Mouse (Mus musculus) CH12.LX (cell line): ENCODE measurements around the gene Mrpl2. TPM values are rescaled to one million over a fixed set of nuclear protein-coding genes. Genes with fewer than 3 reads are reported as not detected.

ENCODE experiments used
- DNase-seq: peaks from one replicate; pipeline ENCODE4 v3.0.0-alpha.2; 2013; ENCODE audit errors: extremely low read depth
- H3K27ac ChIP-seq: 2 replicates; pipeline ENCODE4 v1.5.1; 2012; ENCODE audit warnings: low read depth, mild to moderate bottlenecking, control low read depth, moderate library complexity; ENCODE audit not compliant: insufficient read depth
- H3K27me3 ChIP-seq: replicated peaks from 2 replicates; pipeline ENCODE3; 2012; ENCODE audit warnings: inconsistent platforms
- H3K36me3 ChIP-seq, 2 experiments: replicated peaks in 1 of 2; 2 replicates each; pipeline versions ENCODE3 to v1.6.1; 2012; ENCODE audit warnings: inconsistent platforms in 1 of 2, low read length in 1 of 2, mild to moderate bottlenecking in 1 of 2, mixed read lengths in 1 of 2, moderate library complexity in 1 of 2; ENCODE audit not compliant: control insufficient read depth in 1 of 2, insufficient read depth in 1 of 2
- H3K4me1 ChIP-seq, 2 experiments: 2 replicates each; pipeline ENCODE4 v1.6.1; 2012; ENCODE audit warnings: inconsistent platforms in 1 of 2, moderate library complexity in 1 of 2; ENCODE audit not compliant: insufficient read depth in 2 of 2, control insufficient read depth in 1 of 2
- H3K4me2 ChIP-seq: 2 replicates; pipeline ENCODE4 v1.6.1; 2012; ENCODE audit warnings: low read depth, mild to moderate bottlenecking, control low read depth; ENCODE audit not compliant: poor library complexity, insufficient read depth, severe bottlenecking
- H3K4me3 ChIP-seq, 3 experiments: fragments of 150-350 bp in 1 of 3; sonication (generic) in 1 of 3; replicated peaks in 1 of 3; 2 replicates each; pipeline versions ENCODE3 to v1.5.1; 2011 to 2012; ENCODE audit warnings: low read depth in 2 of 3, low read length in 2 of 3, mild to moderate bottlenecking in 2 of 3, moderate library complexity in 2 of 3, control low read depth in 1 of 3, improper control_type of control experiment in 1 of 3, inconsistent platforms in 1 of 3, mixed read lengths in 1 of 3; ENCODE audit not compliant: poor library complexity in 1 of 3
- H3K79me2 ChIP-seq: replicated peaks from 2 replicates; pipeline ENCODE4 v1.6.1; 2012; ENCODE audit warnings: mild to moderate bottlenecking, moderate library complexity; ENCODE audit not compliant: control insufficient read depth, poor library complexity, insufficient read depth, severe bottlenecking; ENCODE audit errors: extremely low read depth
- H3K9ac ChIP-seq: 2 replicates; pipeline ENCODE4 v1.6.1; 2012; ENCODE audit warnings: low read depth, mild to moderate bottlenecking, control low read depth, moderate library complexity; ENCODE audit not compliant: insufficient read depth
- H3K9me3 ChIP-seq: replicated peaks from 2 replicates; pipeline ENCODE3; 2012; ENCODE audit warnings: low read length, inconsistent platforms, mixed read lengths
- CHD2 ChIP-seq: IDR thresholded peaks from 2 replicates; pipeline ENCODE4 v1.6.1; 2011; ENCODE audit warnings: low read length, improper control_type of control experiment
- CTCF ChIP-seq, 2 experiments: IDR thresholded peaks in 1 of 2; conservative IDR thresholded peaks in 1 of 2; 2 replicates each; pipeline ENCODE4 v1.5.1; 2011 to 2012; ENCODE audit warnings: low read depth in 2 of 2, low read length in 2 of 2, improper control_type of control experiment in 1 of 2, inconsistent platforms in 1 of 2, mild to moderate bottlenecking in 1 of 2, moderate library complexity in 1 of 2
- ELF1 ChIP-seq: IDR thresholded peaks from 2 replicates; pipeline ENCODE4 v1.6.1; 2014; ENCODE audit warnings: low read depth, mild to moderate bottlenecking, inconsistent platforms, low read length, improper control_type of control experiment
- ETS1 ChIP-seq: conservative IDR thresholded peaks from 2 replicates; pipeline ENCODE4 v1.6.1; 2012; ENCODE audit warnings: low read depth, mild to moderate bottlenecking, inconsistent platforms, low read length, improper control_type of control experiment, moderate library complexity
- GABPA ChIP-seq: IDR thresholded peaks from 2 replicates; pipeline ENCODE4 v1.6.1; 2012; ENCODE audit warnings: low read depth, low read length, improper control_type of control experiment, inconsistent platforms; ENCODE audit not compliant: insufficient replicate concordance
- IRF4 ChIP-seq: IDR thresholded peaks from 2 replicates; pipeline ENCODE4 v1.6.1; 2014; ENCODE audit warnings: low read depth, mild to moderate bottlenecking, inconsistent platforms, low read length, improper control_type of control experiment
- KAT2A ChIP-seq: IDR thresholded peaks from 2 replicates; pipeline ENCODE4 v1.6.1; 2012; ENCODE audit warnings: low read length, improper control_type of control experiment, inconsistent platforms; ENCODE audit not compliant: insufficient replicate concordance
- MAX ChIP-seq: IDR thresholded peaks from 2 replicates; pipeline ENCODE4 v1.6.1; 2011; ENCODE audit warnings: low read length, improper control_type of control experiment
- MAZ ChIP-seq: IDR thresholded peaks from 2 replicates; pipeline ENCODE4 v1.6.1; 2012; ENCODE audit warnings: low read depth, mild to moderate bottlenecking, inconsistent platforms, low read length, improper control_type of control experiment, moderate library complexity
- MEF2A ChIP-seq: IDR thresholded peaks from 2 replicates; pipeline ENCODE4 v1.6.1; 2014; ENCODE audit warnings: low read depth, mild to moderate bottlenecking, inconsistent platforms, low read length, improper control_type of control experiment, borderline replicate concordance
- MXI1 ChIP-seq: IDR thresholded peaks from 2 replicates; pipeline ENCODE4 v1.6.1; 2011; ENCODE audit warnings: mild to moderate bottlenecking, low read depth, low read length, improper control_type of control experiment
- MYC ChIP-seq: IDR thresholded peaks from 2 replicates; pipeline ENCODE4 v1.6.1; 2011; ENCODE audit warnings: low read depth, mild to moderate bottlenecking, improper control_type of control experiment, low read length
- NELFE ChIP-seq: IDR thresholded peaks from 2 replicates; pipeline ENCODE4 v1.6.1; 2011; ENCODE audit warnings: low read depth, low read length, improper control_type of control experiment
- POLR2A ChIP-seq: IDR thresholded peaks from 2 replicates; pipeline ENCODE4 v1.6.1; 2011; ENCODE audit warnings: low read depth, mild to moderate bottlenecking, improper control_type of control experiment, low read length
- POLR2AphosphoS2 ChIP-seq: IDR thresholded peaks from 2 replicates; pipeline ENCODE4 v1.6.1; 2011; ENCODE audit warnings: low read depth, low read length, improper control_type of control experiment
- SIN3A ChIP-seq: IDR thresholded peaks from 2 replicates; pipeline ENCODE4 v1.6.1; 2012; ENCODE audit warnings: low read length, improper control_type of control experiment, inconsistent platforms
- TBP ChIP-seq: conservative IDR thresholded peaks from 2 replicates; pipeline ENCODE4 v1.6.1; 2011; ENCODE audit warnings: low read depth, low read length, improper control_type of control experiment
- TCF12 ChIP-seq: IDR thresholded peaks from 2 replicates; pipeline ENCODE4 v1.6.1; 2014; ENCODE audit warnings: low read depth, mild to moderate bottlenecking, inconsistent platforms, low read length, improper control_type of control experiment
- USF1 ChIP-seq: IDR thresholded peaks from 2 replicates; pipeline ENCODE4 v1.6.1; 2014; ENCODE audit warnings: low read depth, mild to moderate bottlenecking, inconsistent platforms, low read length, improper control_type of control experiment
- ZMIZ1 ChIP-seq: IDR thresholded peaks from 2 replicates; pipeline ENCODE4 v1.6.1; 2012; ENCODE audit warnings: low read depth, mild to moderate bottlenecking, inconsistent platforms, low read length, improper control_type of control experiment
- dilution Hi-C: fragments of 300-500 bp; cut with MboI; formaldehyde crosslinking; loops from 2 replicates; pipeline ENCODE4 v1.14.3; 2020; ENCODE audit warnings: low sequenced_read_pairs; ENCODE audit not compliant: extremely low pct_unique_long_range_greater_than_20kb, extremely low pct_ligation_motif_present
- in situ Hi-C: fragments of 300-500 bp; cut with MboI; formaldehyde crosslinking; loops from 3 replicates; pipeline ENCODE4 v1.14.3; 2019; ENCODE audit warnings: low sequenced_read_pairs, low pct_ligation_motif_present, low pct_unique_long_range_greater_than_20kb, mixed read lengths
- polyA plus RNA-seq: library from polyadenylated mRNA; unstranded; fragments of >175 nt; gene quantifications from 2 replicates; pipeline ENCODE4 v1.2.1, GENCODE M21; 2012; ENCODE audit warnings: low read depth; ENCODE audit not compliant: insufficient read length
- total RNA-seq, 2 experiments: library from RNA; depleted of rRNA; stranded (reverse); fragments of 300-350 nt in 1 of 2; fragments of >200 nt in 1 of 2; gene quantifications; 2 replicates each; pipeline ENCODE4 v1.2.3; 2012 to 2014

The Mrpl2 gene
- total and polyA plus RNA-seq, 3 experiments = 130 to 238 (median 158) TPM

GRCm38 (mm10) chr17:46674530-46675283 is 28.7 kb downstream of the Mrpl2 start:
- no peak for DNase-seq
- Histone ChIP-seq H3K4me3 (peak overlapping the region; percentile 18 to 94 (median 81)), H3K9ac (peak overlapping the region; percentile 33), H3K27ac (peak overlapping the region; percentile 30), H3K36me3 (peaks cover 61 to 76% of the 10 kb centered on the region in 2 experiments), H3K9me3 (peaks cover 3% of the 10 kb centered on the region), H3K79me2 (peaks cover 39% of the 10 kb centered on the region), H3K4me2 (peak overlapping the region; percentile 14; the same call in 1 of the 2 replicates), H3K27me3 (no peaks in the 10 kb centered on the region), H3K4me1 (peaks cover 13 to 44% of the 10 kb centered on the region in 2 experiments)
- dilution Hi-C loops = no loop called here
- in situ Hi-C loops = no loop called here
- no peak for TF ChIP-seq USF1
- no peak for TF ChIP-seq MYC
- TF ChIP-seq MEF2A = no peak
- TF ChIP-seq ELF1 = no peak

GRCm38 (mm10) chr17:46678416-46678815 is 32.4 kb downstream of the Mrpl2 start, which contains the start of gene Mea1:
Gene Mea1 (plus strand): TSS chr17:46678793.
- Histone ChIP-seq H3K4me1 (peaks cover 12 to 39% of the 10 kb centered on the region in 2 experiments), H3K27ac (no peak within 1 kb of the TSS)
- TF ChIP-seq CHD2 (no peak), POLR2A (no peak), KAT2A (no peak), TBP (no peak), TCF12 (no peak), ZMIZ1 (no peak), ETS1 (no peak), MYC (no peak), POLR2AphosphoS2 (no peak), GABPA (no peak), NELFE (no peak), MEF2A (no peak), MAX (no peak), MAZ (no peak), CTCF (conservative IDR thresholded peaks at IDR 0.05 in 1 of 2, IDR thresholded peaks at IDR 0.05 in 1 of 2; ENCODE audit: low read depth in 2 of 2, low read length in 2 of 2) (no peak), MXI1 (no peak), SIN3A (no peak), IRF4 (no peak)
- TF ChIP-seq, all 38 proteins: peak for 0
- no peak for DNase-seq
- peaks cover 33% of the 10 kb centered on the region for H3K79me2 ChIP-seq
- dilution Hi-C loops = no loop called here
- H3K9ac ChIP-seq = peak within 1 kb of the TSS; percentile 99
- in situ Hi-C loops = no loop called here
- H3K9me3 ChIP-seq = no peaks in the 10 kb centered on the region
- H3K4me2 ChIP-seq = peak within 1 kb of the TSS; percentile 81
- peaks cover 48 to 61% of the 10 kb centered on the region in 2 experiments for H3K36me3 ChIP-seq
- no peaks in the 10 kb centered on the region for H3K27me3 ChIP-seq
- peak within 1 kb of the TSS; percentile 77 to 99 (median 86) for H3K4me3 ChIP-seq
